Mouse (Mus musculus): ENCODE results near the gene Fmo5.

Fmo5 gene

GRCm38 (mm10) chr3:97631258-97631860 is 2.8 kb downstream of the Fmo5 start:
- DNase-seq (ENCODE audit: low read depth, low spot score) = no peak

GRCm38 (mm10) chr3:97633456-97633855 is 4.9 kb downstream of the Fmo5 start:
- DNase-seq (ENCODE audit: low read depth, low spot score) = no peak

- DNase-seq (ENCODE audit: low read depth, low spot score) = no peak
Observed at GRCm38 (mm10) chr3:97634288-97634761, 5.7 kb downstream of the Fmo5 start.

- no peak for DNase-seq (ENCODE audit: low read depth, low spot score)
Observed at GRCm38 (mm10) chr3:97641396-97641795, 12.8 kb downstream of the Fmo5 start.

GRCm38 (mm10) chr3:97642001-97642400 is 13.4 kb downstream of the Fmo5 start:
- DNase-seq (ENCODE audit: low read depth, low spot score) = no peak

GRCm38 (mm10) chr3:97648518-97648917 is 19.9 kb downstream of the Fmo5 start:
- DNase-seq (ENCODE audit: low read depth, low spot score) = no peak

- no peak for DNase-seq (ENCODE audit: low read depth, low spot score)
Observed at GRCm38 (mm10) chr3:97649022-97649421, 20.4 kb downstream of the Fmo5 start.

GRCm38 (mm10) chr3:97649469-97649868 is 20.9 kb downstream of the Fmo5 start:
- no peak for DNase-seq (ENCODE audit: low read depth, low spot score)

GRCm38 (mm10) chr3:97651604-97652003 is 23.0 kb downstream of the Fmo5 start:
- DNase-seq (ENCODE audit: low read depth, low spot score) = no peak

GRCm38 (mm10) chr3:97653781-97654180 is 25.2 kb downstream of the Fmo5 start:
- DNase-seq (ENCODE audit: low read depth, low spot score) = no peak

GRCm38 (mm10) chr3:97654901-97655300 is 26.3 kb downstream of the Fmo5 start:
- DNase-seq (ENCODE audit: low read depth, low spot score) = peak; percentile 37

- DNase-seq (ENCODE audit: low read depth, low spot score) = peak; percentile 98
Observed at GRCm38 (mm10) chr3:97657655-97658411, 29.2 kb downstream of the Fmo5 start, which contains the start of gene Prkab2. Gene Prkab2, plus strand, starts transcription at chr3:97658193.

GRCm38 (mm10) chr3:97658426-97659193 is 30.0 kb downstream of the Fmo5 start:
- DNase-seq (ENCODE audit: low read depth, low spot score) = no peak

GRCm38 (mm10) chr3:97659746-97660145 is 31.1 kb downstream of the Fmo5 start:
- DNase-seq (ENCODE audit: low read depth, low spot score) = no peak

GRCm38 (mm10) chr3:97661206-97661605 is 32.6 kb downstream of the Fmo5 start:
- DNase-seq (ENCODE audit: low read depth, low spot score) = peak; percentile 21

GRCm38 (mm10) chr3:97665525-97665924 is 36.9 kb downstream of the Fmo5 start:
- DNase-seq (ENCODE audit: low read depth, low spot score) = no peak

GRCm38 (mm10) chr3:97666154-97666553 is 37.5 kb downstream of the Fmo5 start:
- DNase-seq (ENCODE audit: low read depth, low spot score) = no peak

GRCm38 (mm10) chr3:97667093-97667675 is 38.6 kb downstream of the Fmo5 start:
- DNase-seq (ENCODE audit: low read depth, low spot score) = no peak

GRCm38 (mm10) chr3:97674644-97675110 is 46.1 kb downstream of the Fmo5 start, which contains the start of gene Gm17651:
Gene Gm17651, minus strand, starts transcription at chr3:97674694.
- DNase-seq (ENCODE audit: low read depth, low spot score) = no peak

- DNase-seq (ENCODE audit: low read depth, low spot score) = no peak
Observed at GRCm38 (mm10) chr3:97676126-97676525, 47.5 kb downstream of the Fmo5 start.

- DNase-seq (ENCODE audit: low read depth, low spot score) = no peak
Observed at GRCm38 (mm10) chr3:97678416-97678815, 49.8 kb downstream of the Fmo5 start.

Data from CD4-positive helper T cell, adult 2 months (primary cell).